Mouse (Mus musculus) neural tube, embryonic 13.5 days (tissue): ENCODE results near the gene Pik3cg. TPM values are rescaled to one million over a fixed set of nuclear protein-coding genes. Genes with fewer than 3 reads are reported as not detected.
A peak's percentile ranks its signal among the peaks of the same experiment; 100 is the strongest.

ENCODE experiments used
- ATAC-seq: fragments of 200-750 bp; cut with Nextera tagmentation; 2 replicates; pipeline ENCODE4 v1.8.0; 2017; ENCODE audit warnings: low read depth, mild to moderate bottlenecking, moderate TSS enrichment, moderate library complexity
- H3K27ac ChIP-seq: fragments of 300-500 bp; sonication (generic); replicated peaks from 2 replicates; pipeline ENCODE4 v1.5.1; 2015; ENCODE audit warnings: moderate library complexity, mild to moderate bottlenecking, inconsistent platforms
- H3K27me3 ChIP-seq: fragments of 300-500 bp; sonication (generic); 2 replicates; pipeline ENCODE4 v1.6.1; 2015; ENCODE audit warnings: mild to moderate bottlenecking, inconsistent platforms
- H3K36me3 ChIP-seq: fragments of 300-500 bp; sonication (generic); 2 replicates; pipeline ENCODE4 v1.6.1; 2015; ENCODE audit warnings: mild to moderate bottlenecking, inconsistent platforms
- H3K4me1 ChIP-seq: fragments of 300-500 bp; sonication (generic); replicated peaks from 2 replicates; pipeline ENCODE4 v1.6.1; 2015; ENCODE audit warnings: inconsistent platforms
- H3K4me2 ChIP-seq: fragments of 300-500 bp; sonication (generic); 2 replicates; pipeline ENCODE4 v1.6.1; 2015; ENCODE audit warnings: inconsistent platforms, mild to moderate bottlenecking, moderate library complexity
- H3K4me3 ChIP-seq: fragments of 300-500 bp; sonication (generic); 2 replicates; pipeline ENCODE4 v1.5.1; 2015; ENCODE audit warnings: mild to moderate bottlenecking, inconsistent platforms
- H3K9ac ChIP-seq: fragments of 300-500 bp; sonication (generic); 2 replicates; pipeline ENCODE4 v1.6.1; 2015; ENCODE audit warnings: moderate library complexity, mild to moderate bottlenecking, inconsistent platforms
- H3K9me3 ChIP-seq: fragments of 300-500 bp; sonication (generic); 2 replicates; pipeline ENCODE4 v1.6.1; 2016; ENCODE audit warnings: inconsistent platforms
- WGBS: fragments of 180-500 bp; shearing (Covaris S2); methylation state at CpG from one replicate; pipeline ENCODE4 v1.1.7; 2015; 5-methylcytosine and 5-hydroxymethylcytosine counted together
- polyA plus RNA-seq: library from polyadenylated mRNA; unstranded; fragments of >200 nt; fragmentation: Nextera tagmentation; extraction: Ambion mirVana; gene quantifications from 2 replicates; pipeline ENCODE4 v1.2.1, GENCODE M21; 2015

Gene Pik3cg
- polyA plus RNA-seq, 1 experiment from 2014 or later, result 1.2 TPM

DNA sequence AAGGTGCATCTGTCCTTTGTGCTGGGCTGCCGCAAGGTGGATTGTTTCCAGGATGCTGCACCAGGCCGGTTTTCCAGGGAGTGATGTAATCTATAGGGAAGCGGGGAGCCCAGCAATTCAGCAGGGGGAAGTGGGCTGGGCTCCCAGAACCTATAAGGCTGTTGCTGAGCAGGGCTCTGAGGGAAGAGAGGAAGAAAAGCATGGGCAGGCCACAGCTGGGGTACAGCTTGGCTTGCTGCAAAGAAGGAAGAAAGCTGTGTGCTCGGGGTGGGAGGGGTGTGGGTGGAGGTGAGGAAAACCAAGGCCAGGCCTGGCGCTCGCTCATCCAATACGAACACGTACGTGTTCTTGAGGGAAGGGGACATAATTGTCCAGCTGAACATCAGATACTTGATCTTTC is 70.1 kb downstream of the Pik3cg start:
- peaks cover under 1% of the 10 kb centered on the region; the same call in 1 of the 2 replicates for H3K4me1 ChIP-seq
- no peak for ATAC-seq
- 81% methylated on average over 9 of the region's 9 CpGs for WGBS
- no peak overlapping the region for H3K4me2 ChIP-seq
- H3K9ac ChIP-seq, result no peak overlapping the region
- no peaks in the 10 kb centered on the region for H3K36me3 ChIP-seq
- H3K4me3 ChIP-seq, result no peak overlapping the region
- no peaks in the 10 kb centered on the region for H3K9me3 ChIP-seq
- H3K27ac ChIP-seq, result no peak overlapping the region
- H3K27me3 ChIP-seq, result no peaks in the 10 kb centered on the region

DNA sequence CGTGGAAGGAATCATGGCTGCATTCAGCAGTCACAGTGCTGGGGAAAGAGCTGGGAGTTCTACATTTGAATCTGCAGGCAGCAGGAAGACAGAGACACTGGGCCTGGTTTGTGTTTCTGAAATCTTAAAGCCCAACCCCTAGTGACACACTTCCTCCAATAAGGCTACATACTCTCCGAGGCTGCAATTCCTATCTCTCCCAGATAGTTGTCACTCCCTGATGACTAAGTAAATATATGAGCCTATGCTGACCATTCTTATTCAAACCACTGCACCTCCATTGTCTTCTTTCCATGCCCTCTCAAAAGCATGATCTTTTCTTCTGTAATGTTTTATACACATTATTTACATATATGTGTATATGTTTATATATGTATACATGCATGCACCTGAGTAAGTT is 70.9 kb downstream of the Pik3cg start:
- Histone ChIP-seq H3K9ac (no peak overlapping the region), H3K9me3 (no peaks in the 10 kb centered on the region), H3K4me2 (no peak overlapping the region), H3K27me3 (no peaks in the 10 kb centered on the region), H3K27ac (no peak overlapping the region), H3K4me1 (peaks cover 9% of the 10 kb centered on the region), H3K4me3 (no peak overlapping the region), H3K36me3 (no peaks in the 10 kb centered on the region)
- 77% methylated on average over 2 of the region's 2 CpGs for WGBS
- no peak for ATAC-seq

DNA sequence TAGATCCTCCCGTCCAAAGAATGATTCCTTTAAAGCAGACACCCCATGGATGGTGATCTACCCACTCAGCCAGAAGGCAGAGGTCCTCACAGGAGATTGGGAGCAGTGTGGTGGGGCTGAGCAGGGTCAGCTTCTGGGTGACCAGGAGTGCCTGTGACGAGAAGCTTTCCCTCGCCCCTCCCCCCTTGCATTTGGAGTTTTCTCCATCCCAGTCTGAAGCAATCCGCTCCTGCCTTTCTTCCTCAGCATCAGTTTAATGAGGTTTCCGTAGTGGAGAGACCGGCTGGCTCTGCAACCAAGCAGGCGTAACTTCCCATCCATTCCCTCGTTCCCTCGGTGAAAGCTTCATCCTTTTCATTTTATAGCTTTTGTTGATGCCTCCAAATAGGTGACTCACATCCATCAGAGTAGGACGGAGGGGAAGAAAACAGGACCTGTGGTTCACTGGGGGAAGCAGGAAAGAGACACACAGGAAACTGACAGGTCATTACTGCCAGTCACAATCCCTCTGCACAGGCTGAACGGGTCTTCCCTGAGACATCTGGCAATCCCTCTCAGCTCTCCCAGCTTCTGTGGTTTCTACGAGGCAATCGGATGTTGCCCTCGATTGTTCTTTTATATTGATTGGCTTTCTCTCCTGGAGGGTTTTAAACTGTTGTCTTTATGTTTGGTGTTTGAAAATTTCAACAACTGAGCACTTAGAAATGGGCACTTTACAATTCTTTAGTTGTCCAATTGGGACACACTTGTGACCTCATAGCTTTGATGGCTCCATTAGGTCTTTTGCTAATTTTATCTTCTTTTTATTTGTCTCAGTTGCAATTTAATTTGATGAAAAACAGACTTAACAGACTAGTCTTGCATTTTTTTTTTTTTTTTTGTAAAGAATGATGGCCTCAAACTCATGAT is 80.6 kb downstream of the Pik3cg start:
- Histone ChIP-seq H3K9me3 (no peaks in the 10 kb centered on the region), H3K4me1 (peaks cover 22% of the 10 kb centered on the region), H3K27ac (peak overlapping the region; percentile 63; the same call in 1 of the 2 replicates), H3K9ac (peak overlapping the region; percentile 43), H3K4me2 (peak overlapping the region; percentile 39), H3K4me3 (0 out of 2 replicates have a peak overlapping the region, but pooled peaks have one; percentile 1), H3K36me3 (no peaks in the 10 kb centered on the region), H3K27me3 (no peaks in the 10 kb centered on the region)
- peak; percentile 58 for ATAC-seq
- WGBS, result 16% methylated on average over 14 of the region's 14 CpGs

DNA sequence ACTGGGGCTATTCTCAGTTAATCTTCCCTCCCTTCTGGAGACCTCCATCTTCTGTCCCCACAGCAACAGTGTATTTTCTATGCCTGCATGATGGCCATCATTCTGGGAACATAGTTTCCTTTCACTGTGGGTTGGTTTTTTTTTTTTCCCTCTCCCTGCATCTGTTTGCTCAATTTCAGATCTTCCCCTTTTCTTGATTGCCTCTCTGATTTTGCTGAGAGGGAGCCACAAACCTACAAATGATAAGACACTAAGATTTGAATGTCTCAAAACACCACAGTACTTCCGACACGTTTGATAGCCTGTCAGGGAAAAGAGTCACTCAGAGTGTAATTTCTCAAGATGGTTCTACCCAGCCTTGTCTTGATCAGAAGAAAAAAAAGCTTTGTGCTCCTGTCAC is 81.3 kb downstream of the Pik3cg start:
- H3K4me2 ChIP-seq, result peak overlapping the region; percentile 39; the same call in 1 of the 2 replicates
- 53% methylated on average over 2 of the region's 2 CpGs for WGBS
- ATAC-seq, result no peak

DNA sequence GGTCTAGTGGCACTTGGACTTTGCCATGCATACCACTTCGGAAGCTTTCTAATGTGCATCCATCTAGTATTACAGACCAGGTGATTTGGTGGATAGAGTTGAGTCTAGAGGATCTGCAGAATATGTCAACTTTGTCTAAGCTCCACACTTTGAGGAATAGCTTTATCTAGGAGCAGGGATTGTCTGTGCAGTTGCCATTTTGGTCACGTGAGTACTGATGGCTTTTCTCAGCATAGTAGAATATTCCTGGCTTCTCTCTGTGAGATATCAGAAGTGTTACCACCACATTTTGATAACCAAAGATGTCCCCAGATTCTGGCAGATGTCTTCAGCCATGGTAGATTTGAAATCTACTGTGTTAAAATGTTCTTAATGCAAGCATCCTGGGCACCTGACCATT is 84.0 kb downstream of the Pik3cg start:
- no peaks in the 10 kb centered on the region for H3K36me3 ChIP-seq
- no peak overlapping the region for H3K4me3 ChIP-seq
- H3K4me1 ChIP-seq, result peaks cover 12% of the 10 kb centered on the region
- H3K4me2 ChIP-seq, result no peak overlapping the region
- no peaks in the 10 kb centered on the region for H3K27me3 ChIP-seq
- no peak for ATAC-seq
- H3K27ac ChIP-seq, result no peak overlapping the region
- no peak overlapping the region for H3K9ac ChIP-seq
- 94% methylated on average over 2 of the region's 2 CpGs for WGBS
- H3K9me3 ChIP-seq, result no peaks in the 10 kb centered on the region

More for the DNA sequence above, 81.3 kb downstream of the Pik3cg start:
- H3K4me1 ChIP-seq, result peaks cover 15% of the 10 kb centered on the region
- no peak overlapping the region for H3K4me3 ChIP-seq
- H3K9ac ChIP-seq, result no peak overlapping the region
- H3K27ac ChIP-seq, result no peak overlapping the region
- no peaks in the 10 kb centered on the region for H3K36me3 ChIP-seq
- H3K9me3 ChIP-seq, result no peaks in the 10 kb centered on the region
- no peaks in the 10 kb centered on the region for H3K27me3 ChIP-seq

DNA sequence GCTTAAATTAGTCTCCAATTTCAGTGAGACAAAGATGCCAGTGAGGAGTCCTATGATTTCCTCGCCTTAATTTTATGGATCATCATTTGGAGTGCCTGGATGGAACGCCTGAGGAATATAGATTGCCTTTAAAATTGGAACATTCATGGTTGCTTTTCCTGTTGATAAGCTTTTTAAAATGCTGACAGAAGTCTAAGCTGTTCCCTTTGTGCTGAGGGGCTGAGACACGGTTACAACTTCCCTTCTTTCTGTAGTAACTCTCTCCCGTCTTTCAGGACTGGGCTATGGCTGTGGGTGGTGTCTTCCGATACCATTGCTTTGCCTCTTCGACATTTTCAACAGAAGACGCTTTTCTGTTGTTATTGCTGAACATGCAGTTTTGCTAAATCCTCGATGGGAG is 84.4 kb downstream of the Pik3cg start:
- Histone ChIP-seq H3K9ac (no peak overlapping the region), H3K4me2 (no peak overlapping the region), H3K27me3 (no peaks in the 10 kb centered on the region), H3K4me1 (peaks cover 12% of the 10 kb centered on the region), H3K4me3 (no peak overlapping the region), H3K36me3 (no peaks in the 10 kb centered on the region), H3K27ac (no peak overlapping the region), H3K9me3 (no peaks in the 10 kb centered on the region)
- WGBS, result 83% methylated on average over 8 of the region's 8 CpGs
- ATAC-seq, result no peak

DNA sequence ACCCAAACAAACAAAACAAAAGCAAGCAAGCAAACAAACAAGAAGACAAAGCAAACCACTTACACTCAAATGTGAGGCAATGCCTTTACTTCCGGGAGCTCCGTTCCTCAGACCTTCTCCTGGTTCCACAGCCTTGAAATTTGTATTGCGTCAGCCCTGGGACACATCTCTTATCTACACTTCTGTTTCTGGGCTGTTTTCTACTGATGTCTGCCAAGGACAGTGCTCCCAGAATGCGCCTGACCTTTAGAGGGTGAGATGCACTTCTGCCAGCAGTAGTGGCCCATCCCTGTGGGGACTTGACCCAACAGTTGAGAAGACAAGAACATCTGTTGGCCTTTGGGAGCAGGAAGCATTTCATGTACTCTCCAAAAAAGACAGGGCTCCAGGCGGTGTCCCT is 84.9 kb downstream of the Pik3cg start:
- no peaks in the 10 kb centered on the region for H3K36me3 ChIP-seq
- H3K9me3 ChIP-seq, result no peaks in the 10 kb centered on the region
- 90% methylated on average over 5 of the region's 5 CpGs for WGBS
- H3K4me3 ChIP-seq, result no peak overlapping the region
- no peaks in the 10 kb centered on the region for H3K27me3 ChIP-seq
- H3K9ac ChIP-seq, result no peak overlapping the region
- H3K4me1 ChIP-seq, result peaks cover 12% of the 10 kb centered on the region
- no peak for ATAC-seq
- H3K4me2 ChIP-seq, result no peak overlapping the region
- no peak overlapping the region for H3K27ac ChIP-seq

Other genes with a start within 250 kb of the Pik3cg start
- gene Prkar2b, start 147.4 kb downstream of the Pik3cg start, polyA plus RNA-seq, result 95.9 and 101 TPM in 2 replicates
- 4.4 and 4.5 TPM in 2 replicates for gene Ccdc71l, start 170.0 kb upstream of the Pik3cg start, polyA plus RNA-seq